Mouse (Mus musculus) activated CD4-positive, CD25-positive, alpha-beta regulatory T cell, adult 4 months (primary cell): ENCODE measurements at regions not wholly inside any gene's neighbourhood (a gene's known extent, or its start where the extent isn't known, plus 50 kb on each side); places are given as distances from the start of the nearest gene placed in this dataset.

Experiments
- ATAC-seq: one replicate; pipeline ENCODE4 v1.8.0; 2017

- ATAC-seq, result no peak
These were observed 318.4 kb upstream of the Slc7a11 start for GRCm38 (mm10) chr3:50761766-50762165.

GRCm38 (mm10) chr3:50758106-50758505, 314.7 kb upstream of the Slc7a11 start:
- ATAC-seq, result no peak

- no peak for ATAC-seq
These were observed 293.8 kb upstream of the Slc7a11 start for GRCm38 (mm10) chr3:50737173-50737572.

- ATAC-seq, result no peak
These were observed 275.6 kb upstream of the Slc7a11 start for GRCm38 (mm10) chr3:50719035-50719434.

- no peak for ATAC-seq
These were observed 270.0 kb upstream of the Slc7a11 start for GRCm38 (mm10) chr3:50713463-50713862.

- no peak for ATAC-seq
These were observed 266.1 kb upstream of the Slc7a11 start for GRCm38 (mm10) chr3:50709415-50709989.

- ATAC-seq, result no peak
These were observed 263.3 kb upstream of the Slc7a11 start for GRCm38 (mm10) chr3:50706707-50707106.

- ATAC-seq, result no peak
These were observed 251.7 kb upstream of the Slc7a11 start for GRCm38 (mm10) chr3:50694904-50695680.

GRCm38 (mm10) chr3:50694497-50694896, 251.1 kb upstream of the Slc7a11 start:
- no peak for ATAC-seq

- no peak for ATAC-seq
These were observed 248.9 kb upstream of the Slc7a11 start for GRCm38 (mm10) chr3:50692306-50692705.

GRCm38 (mm10) chr3:50690750-50691149, 247.3 kb upstream of the Slc7a11 start:
- ATAC-seq, result no peak

- ATAC-seq, result no peak
These were observed 246.0 kb upstream of the Slc7a11 start for GRCm38 (mm10) chr3:50689375-50689774.

- ATAC-seq, result no peak
These were observed 244.3 kb upstream of the Slc7a11 start for GRCm38 (mm10) chr3:50687755-50688154.

- ATAC-seq, result no peak
These were observed 235.2 kb upstream of the Slc7a11 start for GRCm38 (mm10) chr3:50678611-50678988.

- no peak for ATAC-seq
These were observed 234.7 kb upstream of the Slc7a11 start for GRCm38 (mm10) chr3:50677953-50678610.

- ATAC-seq, result no peak
These were observed 232.4 kb upstream of the Slc7a11 start for GRCm38 (mm10) chr3:50675769-50676168.

- no peak for ATAC-seq
These were observed 231.6 kb upstream of the Slc7a11 start for GRCm38 (mm10) chr3:50674860-50675566.

- ATAC-seq, result no peak
These were observed 221.9 kb upstream of the Slc7a11 start for GRCm38 (mm10) chr3:50665316-50665715.

GRCm38 (mm10) chr3:50660966-50661365, 217.6 kb upstream of the Slc7a11 start:
- no peak for ATAC-seq

GRCm38 (mm10) chr3:50660566-50660965, 217.2 kb upstream of the Slc7a11 start:
- ATAC-seq, result no peak

GRCm38 (mm10) chr3:50657890-50658289, 214.5 kb upstream of the Slc7a11 start:
- no peak for ATAC-seq

GRCm38 (mm10) chr3:50654441-50654840, 211.0 kb upstream of the Slc7a11 start:
- ATAC-seq, result no peak

GRCm38 (mm10) chr3:50652265-50652664, 208.9 kb upstream of the Slc7a11 start:
- no peak for ATAC-seq
